Mouse (Mus musculus) gastrocnemius, postnatal 25 days (tissue): ENCODE measurements around the gene Acsl5. TPM values are rescaled to one million over a fixed set of nuclear protein-coding genes. Genes with fewer than 3 reads are reported as not detected.

ENCODE experiments used
- DNase-seq: peaks from one replicate; pipeline ENCODE4 v3.0.0; 2022
- total RNA-seq, 2 experiments: library from RNA; stranded (reverse); gene quantifications; 1 replicate in 1 of 2; 2 replicates in 1 of 2; pipeline ENCODE4 v1.2.3; 2021

The Acsl5 gene
- total RNA-seq, 2 experiments from 2014 or later, result 3.8 to 4.5 TPM

DNA sequence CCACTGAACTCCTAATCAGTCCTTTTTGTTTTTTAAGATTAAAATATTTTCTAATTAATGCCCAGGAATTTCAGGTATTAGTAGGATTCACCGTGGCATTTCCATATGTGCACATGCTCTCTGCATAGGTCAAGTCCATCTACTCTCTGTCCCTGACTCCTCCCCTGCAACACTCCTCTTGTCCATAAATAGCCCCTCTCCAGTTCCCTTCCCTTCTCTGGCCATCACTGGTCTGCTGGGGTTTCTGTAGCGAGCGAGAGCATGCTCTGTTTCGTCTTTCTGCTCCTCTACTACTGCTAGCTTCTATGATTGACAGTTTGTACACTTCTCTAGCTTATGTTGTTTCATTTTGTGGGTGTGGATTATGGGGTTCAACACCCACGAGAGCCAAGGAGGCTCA is 80.0 kb downstream of the Acsl5 start:
- DNase-seq, result no peak

DNA sequence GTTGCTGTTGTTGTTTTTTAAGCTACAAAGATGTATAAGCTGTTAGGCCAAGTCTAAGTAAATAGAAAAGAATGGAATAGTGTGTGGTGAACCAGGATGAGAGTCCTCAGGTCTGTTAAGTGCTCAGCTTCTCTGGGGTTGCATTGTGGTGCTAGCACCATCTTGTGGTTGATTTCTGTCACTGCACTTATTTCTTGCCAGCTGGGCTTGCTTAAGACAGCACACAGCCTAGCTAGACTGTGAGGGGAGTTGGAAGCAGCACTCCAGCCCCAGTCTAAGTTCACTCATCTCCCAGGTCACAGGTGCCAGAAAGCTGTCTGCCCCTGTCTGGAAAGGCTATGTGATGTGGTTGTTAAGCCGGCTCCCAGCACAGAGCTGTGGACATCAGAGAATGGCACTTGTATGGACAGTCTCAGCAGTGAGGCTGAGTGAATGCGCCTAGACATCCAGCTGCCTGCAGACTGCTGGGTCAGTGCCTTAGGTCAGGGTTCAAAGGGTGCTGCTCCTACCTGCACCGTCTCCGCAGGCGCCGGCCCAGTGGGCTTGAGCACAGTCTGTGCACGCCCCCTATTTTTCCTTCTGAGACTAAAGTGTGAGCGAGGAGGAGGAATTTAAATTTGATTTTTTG is 81.0 kb downstream of the Acsl5 start:
- DNase-seq, result peak; percentile 41

DNA sequence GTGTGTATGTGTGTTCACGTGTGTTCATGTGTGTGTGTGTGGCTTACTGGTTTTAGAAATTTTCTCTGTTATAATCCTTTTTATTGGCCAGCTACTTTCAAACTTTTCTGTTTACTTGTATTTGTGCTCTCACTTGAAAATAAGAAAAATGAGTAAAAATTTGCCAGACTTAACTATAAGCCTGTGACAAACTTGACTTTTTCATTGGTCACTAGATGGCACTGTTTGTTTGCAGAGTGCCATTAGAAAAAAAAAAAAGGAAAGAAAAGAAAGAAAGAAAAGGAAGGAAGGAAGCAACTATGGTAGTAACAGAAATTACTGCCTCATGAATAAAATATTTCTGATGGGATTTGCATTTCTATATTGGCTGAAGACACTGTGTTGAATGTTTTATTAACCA is 84.1 kb downstream of the Acsl5 start:
- no peak for DNase-seq

DNA sequence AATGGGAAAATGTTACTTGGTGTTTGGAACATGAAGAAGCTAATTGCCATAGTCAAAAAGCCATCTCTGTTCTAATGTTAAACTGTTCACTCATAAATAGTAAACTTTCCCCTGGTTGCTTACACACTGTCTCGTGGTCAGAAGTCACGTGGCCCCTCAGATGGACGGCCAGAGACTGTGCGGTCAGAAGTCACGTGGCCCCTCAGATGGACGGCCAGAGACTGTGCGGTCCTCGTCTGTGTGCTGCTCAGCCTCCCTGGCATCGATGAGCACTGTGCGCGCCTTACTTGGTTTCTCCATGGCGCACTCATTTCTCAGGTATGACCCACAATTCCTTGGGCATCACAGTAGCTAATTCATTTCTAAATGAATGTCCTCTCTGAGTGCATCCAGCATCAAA is 84.7 kb downstream of the Acsl5 start:
- no peak for DNase-seq

DNA sequence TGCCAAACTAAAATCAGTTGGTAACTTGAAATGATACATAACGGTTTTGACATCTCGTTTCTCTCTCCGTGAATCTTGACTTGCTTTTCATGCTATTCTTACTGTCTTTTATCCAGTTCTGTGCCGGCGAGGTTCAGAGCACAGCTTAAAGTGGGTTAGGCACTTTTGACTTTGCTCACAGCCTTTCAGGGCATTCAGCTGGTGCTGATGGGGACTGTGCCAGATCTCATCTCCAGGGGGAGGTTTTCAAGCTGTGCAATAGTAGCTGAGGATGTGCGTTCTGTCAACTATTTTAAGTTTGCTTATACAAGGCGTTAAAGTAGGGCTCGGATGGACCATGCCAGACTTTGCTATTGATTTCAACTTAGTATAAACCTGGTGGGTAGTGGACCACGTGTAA is 85.3 kb downstream of the Acsl5 start:
- DNase-seq, result no peak

DNA sequence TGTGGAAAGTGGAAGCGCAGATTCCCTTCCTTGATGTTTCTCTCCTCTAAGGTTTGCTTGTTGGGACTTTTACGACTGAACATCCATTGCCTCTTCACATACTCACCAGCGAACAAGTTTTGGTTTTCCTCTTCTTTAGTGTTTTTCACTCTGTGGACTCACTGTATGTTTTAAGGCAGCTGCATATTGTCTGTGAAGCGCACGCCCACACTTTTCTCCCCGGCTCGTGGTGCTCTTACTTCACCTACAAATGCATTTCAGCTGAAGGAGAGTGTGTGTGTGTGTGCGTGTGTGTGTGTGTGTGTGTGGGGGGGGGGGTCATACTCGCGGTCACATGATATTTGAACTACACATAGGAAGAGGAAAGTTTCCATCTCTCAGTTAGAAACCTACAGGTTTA is 85.9 kb downstream of the Acsl5 start:
- DNase-seq, result no peak

DNA sequence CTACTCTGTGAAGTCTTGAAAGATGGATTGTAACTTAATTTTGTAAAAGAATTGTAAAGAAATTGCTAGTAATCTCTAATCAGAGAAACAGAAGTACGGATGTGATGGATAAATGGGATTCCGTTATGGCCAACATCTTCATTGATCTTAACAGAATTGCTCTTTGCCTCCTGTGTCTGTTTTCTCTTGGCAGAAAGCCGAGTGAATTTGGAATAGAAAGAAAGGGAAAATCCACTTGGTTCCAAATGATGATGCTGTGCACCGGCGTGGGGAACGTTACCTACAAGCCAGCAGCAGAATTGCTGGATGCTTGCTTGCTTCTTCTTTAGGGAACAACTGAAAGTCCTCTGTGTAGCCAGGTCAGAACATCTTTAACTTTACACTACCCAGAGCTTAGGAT is 88.8 kb downstream of the Acsl5 start:
- DNase-seq, result no peak

DNA sequence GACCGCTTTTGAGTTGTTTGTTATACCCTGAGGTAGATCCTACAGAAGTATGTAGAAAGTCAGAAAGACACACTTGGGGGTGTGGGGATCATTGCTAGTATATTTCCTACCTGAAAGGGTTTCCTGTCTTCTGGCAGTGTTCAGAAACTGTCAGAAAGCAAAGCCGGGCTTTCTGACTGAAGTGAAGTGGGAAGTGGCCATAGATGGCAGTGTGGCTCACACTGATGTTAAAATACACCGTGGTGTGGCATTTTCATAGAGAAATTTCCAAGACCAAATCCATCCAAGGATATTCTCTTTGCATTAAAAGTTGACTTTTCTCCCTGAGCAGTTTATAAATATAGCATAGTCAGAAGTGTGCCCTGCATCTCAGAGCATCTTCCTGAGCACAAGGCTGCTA is 89.6 kb downstream of the Acsl5 start:
- no peak for DNase-seq

DNA sequence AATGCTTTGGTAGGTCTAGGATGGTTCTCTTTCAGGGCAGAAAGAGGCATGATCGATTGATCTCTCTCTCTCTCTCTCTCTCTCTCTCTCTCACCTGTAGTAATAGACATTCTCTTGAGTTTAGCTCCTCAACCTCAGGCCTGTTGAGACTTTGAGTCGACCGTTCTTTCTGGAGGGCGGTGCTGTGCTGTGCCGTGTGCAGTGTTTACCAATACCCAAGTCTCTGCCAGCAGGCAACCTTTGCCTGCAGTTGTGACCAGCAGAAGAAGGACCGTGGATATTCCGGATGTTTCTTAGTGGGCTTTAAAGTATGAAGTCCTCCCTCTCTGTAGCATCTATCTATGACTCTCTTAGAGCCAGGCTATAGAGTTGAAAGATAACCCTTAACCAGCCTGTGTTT is 90.7 kb downstream of the Acsl5 start:
- DNase-seq, result no peak

DNA sequence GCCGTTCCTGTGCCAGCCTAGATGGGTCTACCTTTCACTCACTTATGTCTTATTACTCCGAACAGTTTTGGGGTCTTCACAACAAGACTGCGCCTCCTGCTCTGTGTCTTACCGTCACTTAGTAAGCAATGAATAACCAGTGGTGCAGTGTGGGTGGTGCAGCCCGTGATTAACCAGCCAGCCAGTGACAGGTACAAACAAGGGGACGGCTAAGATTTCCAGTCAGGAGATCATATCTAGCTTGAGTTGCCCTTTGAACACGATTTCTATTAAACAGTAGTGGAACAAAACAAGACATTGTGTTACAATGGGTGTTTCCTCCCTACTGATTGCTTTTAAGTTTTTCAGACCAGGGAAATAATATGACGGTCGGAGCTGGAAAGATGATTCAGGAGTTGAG is 91.5 kb downstream of the Acsl5 start:
- DNase-seq, result no peak

Other genes starting within 250 kb of the Acsl5 start
- 100 to 1,000 TPM in 1 of 2 experiments, 10 to 100 TPM in 1; 84.0 to 124 TPM for gene Gpam, start 124.7 kb upstream of the Acsl5 start, total RNA-seq
- under 1 TPM in 1 of 2 experiments, not detected in 1; 0.49 TPM for gene Tectb, start 71.2 kb upstream of the Acsl5 start, total RNA-seq
- under 1 TPM in 1 of 2 experiments, not detected in 1; 0.23 TPM for gene Gucy2g, start 10.7 kb upstream of the Acsl5 start, total RNA-seq
- 10 to 100 TPM; 16.1 to 20.5 TPM for gene Zdhhc6, start 64.1 kb downstream of the Acsl5 start, total RNA-seq
- 10 to 100 TPM; 16.0 to 16.2 TPM for gene Vti1a, start 64.4 kb downstream of the Acsl5 start, total RNA-seq